Mouse (Mus musculus) brain, embryonic 14.5 days (tissue): Measurements from ENCODE around the gene Trpm1.

ENCODE experiments used
- CTCF ChIP-seq: fragments of 200-500 bp; IDR thresholded peaks from 2 replicates; pipeline ENCODE4 v1.5.1; 2012; ENCODE audit warnings: inconsistent platforms, mild to moderate bottlenecking, moderate library complexity, borderline replicate concordance; ENCODE audit not compliant: insufficient read depth, insufficient read length; ENCODE audit errors: extremely low read depth
- POLR2A ChIP-seq: fragments of 200-500 bp; IDR thresholded peaks from 2 replicates; pipeline ENCODE4 v1.6.1; 2012; ENCODE audit warnings: mild to moderate bottlenecking, inconsistent platforms, borderline replicate concordance; ENCODE audit not compliant: poor library complexity, insufficient read depth, insufficient read length, severe bottlenecking; ENCODE audit errors: extremely low read depth

GRCm38 (mm10) chr7:64227586-64227985, 74.0 kb downstream of the Trpm1 start:
- TF ChIP-seq CTCF (no peak), POLR2A (no peak)
